Mouse (Mus musculus) effector memory CD4-positive, alpha-beta T cell, adult 5 months (primary cell): ENCODE results near the gene Oxtr. TPM values are rescaled to one million over a fixed set of nuclear protein-coding genes. Genes with fewer than 3 reads are reported as not detected.

ENCODE experiments used
- polyA plus RNA-seq: library from polyadenylated mRNA; unstranded; fragments of 100-300 nt; shearing (Covaris generic); gene quantifications from one replicate; pipeline ENCODE4 v1.2.1, GENCODE M21; 2017

Oxtr gene
- polyA plus RNA-seq: not detected

GRCm38 (mm10) chr6:112489910-112490559, at the start of gene Oxtr:
Gene Oxtr (minus strand): TSS chr6:112489943.

GRCm38 (mm10) chr6:112459341-112459749, 30.4 kb downstream of the Oxtr start, which contains the start of gene Cav3:
Gene Cav3 (plus strand): TSS chr6:112459505.

Other genes starting within 250 kb of the Oxtr start
- not detected for gene Lmcd1, start 216.2 kb downstream of the Oxtr start, polyA plus RNA-seq
- gene Ssu2, start 101.9 kb downstream of the Oxtr start, polyA plus RNA-seq: not detected
- not detected for gene Cav3, start 30.4 kb downstream of the Oxtr start, polyA plus RNA-seq
- 64.7 TPM for gene Rad18, start 206.7 kb upstream of the Oxtr start, polyA plus RNA-seq